Mouse (Mus musculus): ENCODE results near the gene Ssh2.

Gene Ssh2

GRCm38 (mm10) chr11:77507426-77507825, 291.3 kb downstream of the Ssh2 start:
- DNase-seq (ENCODE audit: low spot score in 2 of 2): no peak

GRCm38 (mm10) chr11:77508068-77509021, 292.3 kb downstream of the Ssh2 start:
- DNase-seq (ENCODE audit: low spot score in 2 of 2): peak; percentile 81 to 83
